Mouse (Mus musculus) erythroblast, adult 5-6 weeks (primary cell): ENCODE data around the gene Atp8a2. TPM values are rescaled to one million over a fixed set of nuclear protein-coding genes. Genes with fewer than 3 reads are reported as not detected.

Source experiments
- ATAC-seq: replicated peaks from 2 replicates; pipeline ENCODE4 v1.8.0; 2016; ENCODE audit warnings: moderate number of reproducible peaks, mild to moderate bottlenecking, moderate TSS enrichment, inconsistent platforms; ENCODE audit not compliant: poor library complexity, low FRiP score, severe bottlenecking
- total RNA-seq, 2 experiments: library from RNA; stranded (forward) in 1 of 2; stranded (reverse) in 1 of 2; fragments of 150-400 nt in 1 of 2; fragments of 200-764, 138-1000 nt in 1 of 2; gene quantifications; 2 replicates each; pipeline versions ENCODE4 v1.2.3 to v1.2.4; 2015 to 2017; ENCODE audit warnings: low replicate concordance in 2 of 2

Atp8a2 gene
- total RNA-seq, 2 experiments from 2014 or later = 0.19 to 0.34 TPM

DNA sequence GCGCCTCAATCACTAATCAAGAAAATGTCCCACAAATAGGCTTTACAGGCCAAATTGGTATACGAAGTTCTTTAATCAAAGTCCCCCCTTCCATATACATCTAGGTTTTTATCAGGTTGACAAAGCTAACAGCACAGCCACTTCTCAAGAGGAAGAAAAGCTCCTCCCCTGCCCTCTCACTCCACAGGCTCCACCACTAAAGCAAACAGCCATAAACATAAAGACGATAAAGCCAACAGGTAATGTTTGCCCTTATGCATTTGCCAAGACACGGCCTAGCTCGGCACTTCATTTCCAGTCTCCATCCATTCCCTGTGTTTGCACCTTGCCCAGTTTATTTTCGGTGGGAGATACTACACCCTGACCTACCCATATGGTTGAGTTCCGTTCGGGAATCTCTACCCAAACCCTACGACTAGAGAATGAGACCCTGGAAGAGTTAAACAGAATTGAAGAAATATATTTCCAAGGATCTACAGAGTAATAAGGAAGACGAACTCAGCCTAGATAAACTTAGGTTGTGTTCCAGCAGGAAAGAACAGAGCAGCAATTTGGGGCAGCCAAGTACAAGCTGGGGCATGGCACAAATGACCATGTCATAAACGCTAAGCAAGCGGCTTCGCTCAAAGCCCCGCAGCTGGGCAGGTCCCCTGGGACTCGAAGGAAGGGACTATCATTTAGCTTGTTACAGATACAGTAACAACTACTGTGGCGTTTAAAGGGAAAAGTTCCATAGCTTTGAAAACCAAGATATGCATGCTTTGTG lies 26.0 kb downstream of the Atp8a2 start:
- no peak for ATAC-seq

DNA sequence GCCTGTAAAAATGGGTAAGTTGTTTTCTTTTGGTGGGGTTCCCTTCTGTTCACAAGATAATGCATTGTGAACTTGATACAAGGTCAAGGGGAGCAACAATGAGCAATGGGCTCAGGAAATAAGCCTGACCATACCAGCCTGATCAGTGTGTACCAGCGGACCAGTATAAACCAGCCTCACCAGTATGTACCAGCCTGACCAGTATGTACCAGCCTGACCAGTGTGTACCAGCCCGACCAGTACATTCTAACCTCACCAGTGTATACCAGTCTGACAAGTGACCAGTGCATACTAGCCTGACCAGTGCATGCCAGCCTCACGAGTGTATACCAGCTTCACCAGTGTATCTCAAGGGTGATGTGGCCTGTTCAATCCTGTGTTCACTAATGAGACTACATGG lies 33.6 kb downstream of the Atp8a2 start:
- no peak for ATAC-seq

DNA sequence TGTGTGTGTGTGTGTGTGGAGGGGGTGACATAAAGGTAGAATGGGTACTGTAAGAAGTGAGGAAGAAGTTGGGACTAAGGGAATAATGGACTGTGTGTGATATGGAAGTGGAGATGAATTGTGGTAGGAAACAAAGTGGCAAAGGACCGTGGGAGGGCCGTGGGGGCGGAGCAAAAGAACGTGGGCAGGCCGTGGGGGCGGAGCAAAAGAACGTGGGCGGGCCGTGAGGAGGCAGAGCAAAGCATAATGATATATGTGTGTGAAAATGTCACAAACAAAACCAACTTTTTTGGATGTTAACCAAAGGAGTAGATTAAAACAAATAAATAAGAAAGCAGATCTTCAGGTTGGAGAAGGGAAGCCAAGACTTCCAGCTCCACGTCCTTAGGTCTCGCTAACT lies 44.6 kb downstream of the Atp8a2 start:
- ATAC-seq = no peak

DNA sequence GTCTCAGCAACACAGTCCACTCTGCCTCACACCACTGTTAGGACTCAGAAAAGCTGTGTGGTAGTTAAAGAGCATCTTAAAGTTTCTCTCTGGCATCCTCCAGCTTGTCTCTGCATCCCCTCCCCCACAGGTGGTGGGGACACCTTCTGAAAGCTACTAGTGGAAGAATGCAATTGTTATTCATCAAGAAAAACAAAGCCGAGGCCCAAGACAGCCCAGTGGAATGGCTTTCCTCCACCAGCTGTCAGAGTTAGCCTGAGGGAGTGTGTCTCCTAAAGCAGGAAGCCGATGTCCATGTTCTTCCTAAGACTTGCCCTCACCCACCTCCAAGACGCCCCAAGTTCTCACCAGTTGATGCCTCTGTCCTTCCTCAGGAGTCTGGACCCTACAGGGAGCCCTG lies 48.1 kb downstream of the Atp8a2 start:
- no peak for ATAC-seq

DNA sequence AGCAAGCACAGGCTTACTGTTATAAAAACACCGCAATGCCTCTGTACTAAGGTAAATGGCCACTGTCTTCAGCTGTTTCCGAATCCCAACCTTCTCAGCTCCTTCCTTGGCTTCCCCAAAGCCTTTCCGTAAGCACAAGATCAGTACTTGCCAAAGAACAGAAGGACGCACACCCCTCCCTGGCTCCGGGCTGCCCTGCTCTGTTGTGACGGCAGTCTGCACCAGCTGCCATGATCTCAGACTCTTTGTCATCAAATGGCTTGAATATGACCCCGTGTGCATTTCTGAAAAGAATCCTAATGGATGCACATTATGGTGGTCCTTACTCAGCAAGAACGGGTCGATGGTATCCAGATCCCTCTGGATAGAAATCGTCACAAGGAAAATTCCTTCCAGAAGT lies 53.7 kb downstream of the Atp8a2 start:
- ATAC-seq = no peak

DNA sequence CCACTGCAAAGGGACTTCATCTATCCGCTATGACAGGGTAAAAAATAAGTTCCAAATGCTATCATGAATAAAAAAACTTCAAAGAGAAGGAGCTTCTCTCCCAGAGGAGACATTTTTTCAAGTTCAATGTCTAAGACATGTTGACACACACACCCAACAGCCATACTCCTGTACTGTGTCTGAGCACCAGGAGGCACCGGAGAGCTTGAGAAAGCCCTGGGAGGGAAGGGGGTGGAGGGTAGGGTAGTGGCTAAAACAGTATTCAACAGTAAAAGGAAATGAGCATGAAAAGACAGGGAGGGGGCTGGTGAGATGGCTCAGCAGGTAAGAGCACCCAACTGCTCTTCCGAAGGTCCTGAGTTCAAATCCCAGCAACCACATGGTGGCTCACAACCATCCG lies 58.6 kb downstream of the Atp8a2 start:
- ATAC-seq = no peak

DNA sequence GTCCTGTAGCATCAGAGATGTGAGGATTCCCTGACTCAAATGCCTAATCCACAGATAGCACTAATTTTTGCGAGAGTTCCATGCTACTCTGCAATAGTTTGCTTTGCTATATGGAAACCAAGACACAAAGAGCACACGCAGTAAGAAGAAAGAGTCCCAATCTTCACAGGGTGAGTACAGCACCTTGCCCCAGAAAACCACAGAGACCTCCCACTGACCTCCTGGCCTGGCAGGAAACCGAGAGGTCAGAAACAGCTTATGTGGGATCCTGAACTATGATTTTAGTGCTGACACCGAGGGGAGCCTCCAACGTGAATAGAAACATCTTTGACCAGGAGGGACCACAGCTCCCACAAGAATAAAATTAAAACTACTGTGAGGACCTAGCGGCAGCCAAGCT lies 59.2 kb downstream of the Atp8a2 start:
- no peak for ATAC-seq

DNA sequence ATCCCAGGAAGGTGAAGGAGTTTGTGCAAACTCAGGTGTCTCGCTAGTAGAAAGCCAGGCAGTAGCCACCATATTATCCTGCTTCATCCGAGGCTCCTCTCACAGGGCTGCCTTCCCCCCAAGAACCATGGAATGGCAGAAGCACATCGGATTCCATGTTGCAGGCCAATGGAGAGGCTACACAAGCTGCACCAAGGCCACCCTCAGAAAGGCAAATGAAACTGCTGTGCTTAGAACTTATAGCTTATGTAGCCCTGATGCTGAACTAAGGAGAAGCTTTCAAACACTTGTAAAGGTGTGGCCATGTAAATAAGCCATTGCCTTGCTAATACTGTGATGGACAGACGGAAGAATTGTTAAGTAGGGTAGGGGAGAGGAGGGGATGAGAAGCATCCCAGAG lies 61.2 kb downstream of the Atp8a2 start:
- no peak for ATAC-seq

DNA sequence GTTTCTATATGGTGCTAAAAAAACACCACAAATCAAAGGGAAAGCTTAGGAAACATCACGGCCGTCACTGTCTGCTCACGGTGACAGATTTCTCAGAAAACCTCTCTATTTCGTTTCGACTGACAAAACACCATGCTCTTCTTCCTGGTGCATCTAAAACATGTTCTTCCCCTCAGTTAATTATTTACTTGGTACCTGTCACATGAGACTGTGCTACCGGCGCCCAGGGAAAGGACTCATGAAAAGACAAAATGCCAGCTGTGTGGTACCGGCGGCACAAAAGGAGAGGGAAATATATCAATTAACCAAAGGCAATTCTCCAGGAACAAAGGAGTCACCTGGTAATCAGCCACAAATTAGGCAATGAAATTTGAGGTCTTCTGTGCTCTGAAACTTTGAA lies 62.3 kb downstream of the Atp8a2 start:
- ATAC-seq = no peak

DNA sequence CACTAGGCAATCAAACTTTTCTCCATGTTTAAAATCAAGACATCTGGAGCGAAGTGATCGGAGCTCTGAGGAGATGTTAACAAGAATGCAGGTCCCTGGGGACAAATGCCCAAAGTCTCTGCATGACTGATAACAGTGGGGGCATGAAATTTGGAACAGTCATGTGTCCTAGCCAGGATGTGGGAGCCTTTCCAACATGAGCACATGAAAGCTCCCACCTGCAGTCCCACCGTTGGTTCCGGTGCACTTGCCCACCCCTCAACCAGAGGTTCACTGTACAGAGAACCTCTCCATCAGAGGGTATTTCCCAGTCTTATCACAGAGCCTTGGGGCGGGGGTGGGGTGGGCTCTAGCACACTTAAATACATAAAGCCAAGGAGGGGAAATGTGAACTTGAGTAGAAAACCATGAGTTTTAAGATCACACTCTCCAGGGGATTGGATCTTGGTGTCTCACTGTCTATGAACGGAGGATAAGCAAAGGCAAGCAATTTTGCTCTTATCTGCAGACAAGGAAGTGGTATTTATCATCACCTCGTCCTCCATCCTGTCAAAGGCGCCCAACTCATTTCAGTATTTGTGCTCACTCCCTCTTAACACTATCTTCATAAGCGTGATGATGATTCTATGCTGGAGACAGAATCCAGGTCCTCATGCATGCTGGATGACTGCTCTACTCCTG lies 65.6 kb downstream of the Atp8a2 start:
- ATAC-seq = no peak

DNA sequence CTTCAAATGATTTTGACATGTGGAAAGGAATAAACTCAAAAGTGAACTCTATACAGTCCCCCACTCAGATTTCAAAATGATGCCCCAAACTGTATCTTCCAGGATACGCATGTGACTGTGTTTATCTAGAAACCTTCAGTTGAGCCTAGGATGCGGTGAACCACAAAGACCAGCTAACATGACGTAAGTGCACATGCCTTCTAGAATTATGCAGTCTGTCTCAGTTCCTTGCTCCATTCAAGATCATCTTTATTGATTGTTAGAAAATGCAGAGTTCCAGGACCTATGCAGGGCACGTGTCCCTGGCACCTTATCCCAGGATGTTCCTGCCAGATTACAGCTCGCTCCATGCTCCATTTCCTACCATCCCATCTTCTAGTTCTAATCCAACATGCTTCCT lies 67.4 kb downstream of the Atp8a2 start:
- ATAC-seq = no peak

DNA sequence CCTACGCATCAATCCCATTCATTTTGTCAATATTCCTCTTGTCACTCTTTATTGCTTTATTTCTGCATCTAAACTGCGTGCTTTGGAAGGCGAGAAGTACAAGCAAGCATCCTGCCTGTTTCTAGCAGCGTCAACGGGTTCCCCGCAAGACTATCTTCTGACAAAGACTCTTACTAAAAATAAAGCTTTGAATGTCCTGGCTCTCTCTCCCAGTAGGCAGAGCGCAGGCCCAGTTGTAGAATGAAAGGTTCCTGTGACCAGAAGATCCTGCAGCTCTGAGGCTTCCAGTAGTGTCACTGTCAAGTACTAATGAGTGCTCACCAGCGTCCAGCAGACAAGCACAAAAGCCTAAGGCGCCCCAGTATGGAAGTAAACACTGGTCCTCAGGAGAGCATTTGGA lies 71.8 kb downstream of the Atp8a2 start:
- no peak for ATAC-seq

DNA sequence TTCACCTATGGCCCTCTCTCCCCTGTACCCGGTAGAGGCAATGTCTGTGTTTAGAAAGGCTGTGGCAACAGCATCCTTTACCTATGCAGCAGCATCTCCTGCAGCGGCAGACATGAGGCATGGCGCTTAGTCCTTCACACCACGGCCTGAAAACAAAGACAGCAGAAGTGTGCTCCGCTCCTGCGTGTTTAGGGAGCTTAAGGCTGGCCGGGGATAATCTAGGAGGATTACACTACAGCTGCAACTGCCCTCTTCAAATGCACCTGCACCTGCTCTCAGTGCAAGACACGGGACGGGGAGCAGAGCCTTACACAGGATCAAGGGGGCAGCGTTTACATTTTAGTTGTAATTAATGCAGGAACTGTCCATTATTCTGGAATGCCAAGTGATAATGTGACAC lies 75.4 kb downstream of the Atp8a2 start:
- no peak for ATAC-seq

DNA sequence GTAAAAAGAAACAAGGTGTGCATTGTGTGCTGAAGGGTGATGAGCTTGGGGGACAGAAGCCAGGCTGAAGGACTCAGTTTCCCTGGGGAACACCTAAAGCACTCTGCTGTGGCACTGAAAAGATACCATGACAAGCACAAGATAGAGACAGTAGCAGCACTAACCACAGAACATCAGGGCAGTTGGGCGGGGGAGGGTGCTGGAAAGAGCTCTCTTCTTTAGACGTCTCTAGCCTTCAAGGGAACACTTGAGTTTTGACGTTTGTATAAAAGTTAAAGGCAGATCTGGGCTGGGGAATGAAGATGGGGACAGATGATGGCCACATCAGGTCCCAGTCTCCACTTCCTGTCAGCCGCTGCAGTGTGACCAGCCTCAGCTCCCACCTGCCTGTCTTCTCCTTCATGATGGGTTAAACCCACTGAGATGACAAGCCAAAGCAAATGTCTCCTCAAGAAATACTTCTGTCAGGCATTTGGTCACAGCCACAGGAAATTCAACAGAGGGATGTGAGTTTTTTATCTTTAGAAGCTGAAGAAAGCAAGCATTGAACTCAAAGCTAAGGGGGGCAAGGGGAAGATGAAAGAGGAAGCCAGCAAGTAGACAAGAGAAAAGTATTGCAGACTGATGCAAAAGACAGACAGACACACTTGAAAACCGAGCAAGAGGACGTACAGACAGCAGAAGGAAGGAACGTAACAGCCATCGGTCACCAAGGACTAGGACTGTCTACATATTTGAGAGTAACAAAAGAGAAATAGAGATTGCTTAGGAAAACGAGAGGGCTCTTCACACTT lies 79.0 kb downstream of the Atp8a2 start:
- no peak for ATAC-seq

DNA sequence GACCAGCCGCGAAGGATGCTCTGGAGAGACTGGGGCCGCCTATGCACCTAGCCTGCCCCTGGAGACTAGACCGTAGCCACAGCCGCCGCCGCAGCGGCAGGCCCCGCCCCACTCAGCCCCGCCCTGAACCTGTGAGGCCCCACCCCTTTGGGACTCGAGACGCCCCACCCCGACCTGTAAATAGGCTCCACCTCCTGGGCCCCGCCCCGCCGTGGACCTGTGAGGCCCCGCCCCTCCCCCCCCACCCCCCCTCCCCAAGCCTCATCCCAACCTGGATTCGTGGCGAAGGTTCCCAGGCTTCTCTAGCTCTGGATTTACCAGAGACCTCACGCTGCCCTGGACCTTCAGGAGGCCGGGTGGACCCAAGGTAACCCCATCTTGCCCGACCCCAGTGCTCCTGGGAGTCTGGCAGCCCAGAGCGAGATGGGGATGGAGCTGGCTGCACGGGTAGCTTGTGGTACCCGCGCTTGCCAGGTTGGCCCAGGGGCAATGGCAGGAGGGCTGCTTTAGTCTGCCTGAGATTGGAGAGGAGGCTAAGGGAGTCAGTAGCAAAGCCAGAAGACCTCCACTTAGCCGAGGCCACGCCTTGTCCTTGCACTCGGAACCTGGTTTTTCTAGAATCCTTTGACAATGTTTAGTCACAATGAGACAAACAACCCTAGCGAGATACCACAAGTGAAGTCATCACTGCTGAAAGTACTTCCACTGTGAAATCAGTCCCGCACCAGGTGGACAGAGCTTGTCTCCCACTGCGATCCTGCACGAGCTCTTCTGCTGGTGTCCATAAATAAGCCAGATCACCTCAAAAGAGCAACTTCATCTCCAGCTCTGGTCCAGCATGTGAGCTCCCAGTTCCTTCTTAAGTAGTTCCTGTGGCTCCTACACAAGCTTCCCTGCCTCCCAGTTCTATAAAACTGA lies 109.9 kb downstream of the Atp8a2 start:
- ATAC-seq = no peak

DNA sequence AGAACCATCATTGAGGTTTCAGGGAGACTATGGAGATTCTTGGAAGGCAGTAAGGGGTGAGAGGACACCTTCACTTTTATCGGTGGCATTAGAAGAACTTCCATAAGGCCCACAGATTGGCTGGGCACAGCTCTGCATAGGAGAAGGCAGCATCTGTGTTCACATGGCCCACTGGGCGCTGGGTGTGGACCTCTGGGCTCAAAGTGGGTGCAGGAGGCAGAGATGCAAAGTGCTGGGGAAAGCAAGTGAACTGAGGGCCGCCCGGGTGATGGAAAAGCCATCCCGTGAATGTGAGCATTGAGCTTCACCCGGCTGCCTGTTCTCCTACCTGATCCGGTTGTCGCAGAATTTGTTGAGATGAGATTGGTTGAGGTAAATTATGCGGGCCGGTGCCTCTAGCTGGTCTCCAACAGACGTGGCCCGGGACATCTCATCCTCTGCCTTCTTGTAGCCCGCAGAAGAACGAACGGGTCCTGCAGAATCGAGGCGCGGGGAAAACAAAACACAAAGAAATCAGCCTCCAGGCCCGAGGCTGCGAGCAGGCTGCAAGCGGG lies 110.6 kb downstream of the Atp8a2 start:
- ATAC-seq = no peak

DNA sequence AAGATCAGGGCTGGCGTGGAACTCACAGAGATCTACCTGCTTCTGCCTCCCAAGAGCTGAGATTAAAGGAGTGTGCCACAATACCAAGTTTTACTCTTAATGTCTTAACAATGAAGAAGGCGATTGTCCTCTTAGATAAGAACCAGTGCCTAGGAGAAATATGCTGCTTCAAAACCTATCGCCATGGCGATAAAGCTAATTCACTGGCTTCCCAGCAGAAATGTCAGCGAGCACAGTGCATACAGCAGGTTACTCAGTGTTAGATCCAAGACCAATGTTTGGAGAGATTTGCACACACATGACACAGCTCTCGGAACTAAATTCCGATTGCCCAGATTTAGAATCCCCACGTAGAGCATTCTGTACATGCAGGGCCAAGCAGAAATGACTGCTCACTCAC lies 114.2 kb downstream of the Atp8a2 start:
- ATAC-seq = no peak

DNA sequence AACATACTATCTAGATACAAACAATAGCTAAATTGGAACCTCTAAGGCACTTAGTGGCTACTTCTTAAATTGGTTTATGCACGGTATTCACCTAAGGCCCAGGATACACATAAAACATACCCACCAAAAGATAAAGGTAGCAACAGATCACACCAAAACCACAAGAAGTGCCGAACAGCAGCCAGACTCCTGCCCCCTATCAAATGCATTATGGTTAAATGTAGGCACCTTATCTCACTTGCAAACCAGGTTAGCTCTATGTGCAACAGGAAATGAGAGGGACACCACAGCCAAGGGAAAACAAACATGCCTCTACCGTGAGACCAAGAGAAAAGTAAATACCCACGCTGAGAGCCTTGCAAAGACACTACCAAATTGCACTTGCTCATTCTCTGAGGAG lies 124.5 kb downstream of the Atp8a2 start:
- ATAC-seq = no peak

DNA sequence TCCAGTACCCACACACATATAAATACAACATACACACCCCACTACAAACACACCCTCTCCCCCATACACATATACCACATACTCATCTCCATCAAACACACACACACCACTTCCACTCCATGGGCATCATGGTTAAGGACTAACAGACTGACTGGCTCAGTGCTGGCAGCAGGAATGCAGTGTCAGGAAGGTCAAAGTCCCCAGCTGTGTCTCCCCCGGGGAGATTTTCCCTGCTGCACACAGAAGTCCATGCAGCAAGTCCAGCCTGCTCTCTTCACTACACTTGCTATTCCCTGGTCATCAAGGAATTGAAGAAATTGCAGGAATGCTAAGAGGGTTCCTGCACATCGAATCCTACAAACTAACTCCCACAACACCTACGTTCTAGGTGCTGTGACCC lies 131.8 kb downstream of the Atp8a2 start:
- ATAC-seq = no peak

DNA sequence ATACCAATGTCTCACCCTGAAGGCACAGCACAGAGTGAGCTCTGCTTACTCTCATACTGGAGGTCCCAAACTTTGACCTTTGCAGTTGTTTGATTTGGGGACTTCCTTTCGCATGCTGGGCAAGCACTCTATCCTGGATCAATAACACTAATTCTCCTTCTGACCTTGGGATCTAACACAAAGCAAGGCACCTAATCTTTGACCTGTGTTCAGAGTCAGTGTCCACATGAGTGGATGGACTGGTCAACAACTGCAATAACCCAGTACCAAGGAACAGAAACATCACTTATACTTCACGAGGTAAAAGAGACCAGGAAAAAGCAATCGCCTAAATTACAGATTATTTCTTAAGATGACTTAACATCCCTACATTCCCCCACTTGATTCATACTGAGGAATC lies 136.0 kb downstream of the Atp8a2 start:
- ATAC-seq = no peak
